Mouse (Mus musculus) lung, postnatal 25 days (tissue): ENCODE data around the gene Cnn1.
"Not testable (repeated sequence)": the region's sequence is repeated elsewhere in the genome, so short reads cannot be mapped to it uniquely, and the experiment has no call there.

Source experiments
- DNase-seq: peaks from one replicate; pipeline ENCODE4 v3.0.0; 2022; ENCODE audit warnings: low spot score

The Cnn1 gene

DNA sequence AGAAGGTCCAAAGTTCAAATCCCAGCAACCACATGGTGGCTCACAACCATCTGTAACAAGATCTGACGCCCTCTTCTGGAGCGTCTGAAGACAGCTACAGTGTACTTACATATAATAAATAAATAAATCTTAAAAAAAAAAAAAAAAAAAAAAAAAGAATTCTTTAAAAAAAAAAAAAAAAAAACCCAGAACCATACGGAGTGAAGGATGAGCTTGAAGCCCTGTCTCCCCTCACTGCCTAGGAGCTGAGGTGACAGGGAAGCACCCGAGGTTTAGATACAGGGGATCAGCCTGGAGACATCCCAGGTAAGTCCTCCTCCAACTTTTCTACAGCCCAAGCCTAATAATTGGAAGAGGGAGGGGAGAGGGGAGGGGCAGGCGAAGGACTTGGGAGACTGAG is 23.2 kb upstream of the Cnn1 start:
- not testable (repeated sequence) for DNase-seq

DNA sequence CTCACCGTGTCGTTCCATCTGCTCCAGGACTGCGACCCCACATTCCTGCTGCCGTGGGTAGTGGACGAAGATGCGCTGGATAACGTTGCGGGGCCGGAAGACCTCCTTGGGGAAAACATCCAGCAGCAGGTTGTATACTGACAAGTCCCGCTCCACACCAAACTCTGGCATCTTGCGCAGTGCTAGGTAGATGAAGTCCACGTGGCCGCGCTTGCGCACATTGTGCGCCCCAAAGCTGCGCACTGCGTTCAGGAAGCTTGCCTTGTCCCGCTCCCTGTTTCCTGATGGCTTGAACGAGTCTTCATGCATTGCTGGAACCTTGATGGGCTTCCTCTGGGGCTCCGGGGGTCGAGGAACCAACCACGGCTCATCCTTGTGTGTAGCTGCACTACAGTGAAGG is 22.8 kb upstream of the Cnn1 start:
- no peak for DNase-seq

DNA sequence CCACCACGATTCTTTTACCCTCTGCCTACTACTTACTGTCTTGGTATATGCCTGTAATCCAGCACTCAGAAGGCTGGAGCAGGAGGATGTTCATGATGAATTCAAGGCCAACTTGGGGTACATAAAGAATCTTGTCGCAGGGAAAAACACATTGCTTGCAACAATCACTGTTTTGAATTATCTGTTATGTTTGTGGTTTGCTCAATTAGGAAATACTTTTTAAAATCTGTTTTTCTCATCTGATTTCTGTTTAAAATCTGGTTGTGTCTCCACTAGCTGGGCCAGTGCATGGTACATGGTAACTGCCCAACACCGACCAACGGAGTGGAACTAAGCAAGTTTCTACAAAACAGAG is 14.4 kb upstream of the Cnn1 start:
- DNase-seq, result no peak

DNA sequence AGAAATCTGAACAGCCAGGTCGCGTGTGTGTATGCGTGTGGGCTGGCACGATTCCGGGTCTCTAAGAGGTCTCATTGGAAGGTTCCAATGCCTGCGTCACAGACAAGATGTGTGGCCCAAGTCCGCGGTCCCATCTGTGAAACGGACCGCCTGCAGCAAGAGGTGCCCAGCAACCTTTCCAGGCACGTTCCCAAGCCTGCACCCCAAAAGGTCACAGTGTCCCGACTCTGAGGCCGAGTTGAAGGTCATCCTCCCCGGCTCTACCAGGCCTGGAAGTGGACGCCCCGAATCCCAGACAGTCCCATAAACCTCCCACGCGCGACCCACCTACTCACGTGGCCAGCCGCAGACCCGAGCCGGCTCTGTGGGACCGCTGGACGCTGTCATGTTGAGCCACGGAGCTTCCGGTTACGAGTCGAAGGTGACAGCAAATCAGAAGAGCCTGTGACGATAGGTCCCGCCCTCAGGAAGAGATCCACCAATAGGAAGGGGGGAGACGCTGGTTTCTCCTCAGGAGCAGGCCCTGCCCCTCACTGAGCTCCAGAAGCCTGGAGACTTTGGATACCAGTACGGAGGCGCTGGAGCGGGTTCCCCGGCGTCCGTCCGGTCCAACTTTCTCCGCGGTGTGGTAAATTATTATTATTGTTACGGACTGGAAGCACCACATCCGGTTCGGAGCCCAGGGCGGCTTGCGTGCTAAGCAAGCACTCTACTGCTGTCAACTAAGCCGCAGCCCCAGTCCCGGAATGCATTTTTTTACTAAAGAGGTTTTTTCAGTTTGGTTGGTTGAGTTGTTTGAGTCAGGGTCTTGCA is 13.8 kb upstream of the Cnn1 start, which contains the start of gene Ecsit:
TSS of gene Ecsit (minus strand) at position 417 of the 813 bp plus-strand sequence.
- peak; percentile 97 for DNase-seq

DNA sequence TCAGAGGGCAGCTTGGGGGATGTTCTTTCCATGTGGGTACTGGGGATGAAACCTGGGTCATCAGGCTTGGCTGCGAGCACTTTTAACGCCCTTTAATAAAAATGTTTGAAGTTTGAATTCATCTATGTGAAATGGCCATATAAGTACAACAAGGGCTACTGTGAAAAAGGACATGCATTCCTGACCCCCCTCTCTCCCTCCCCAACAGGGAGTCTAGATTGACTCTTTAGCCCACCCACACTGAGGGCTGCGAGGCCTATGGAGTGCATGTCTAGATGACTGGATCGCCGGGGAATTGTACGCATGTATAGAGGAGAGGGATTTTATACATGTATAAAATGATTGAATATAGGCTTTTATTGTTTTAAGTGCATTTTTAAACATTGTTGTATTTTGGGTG is 13.0 kb upstream of the Cnn1 start:
- DNase-seq, result no peak

DNA sequence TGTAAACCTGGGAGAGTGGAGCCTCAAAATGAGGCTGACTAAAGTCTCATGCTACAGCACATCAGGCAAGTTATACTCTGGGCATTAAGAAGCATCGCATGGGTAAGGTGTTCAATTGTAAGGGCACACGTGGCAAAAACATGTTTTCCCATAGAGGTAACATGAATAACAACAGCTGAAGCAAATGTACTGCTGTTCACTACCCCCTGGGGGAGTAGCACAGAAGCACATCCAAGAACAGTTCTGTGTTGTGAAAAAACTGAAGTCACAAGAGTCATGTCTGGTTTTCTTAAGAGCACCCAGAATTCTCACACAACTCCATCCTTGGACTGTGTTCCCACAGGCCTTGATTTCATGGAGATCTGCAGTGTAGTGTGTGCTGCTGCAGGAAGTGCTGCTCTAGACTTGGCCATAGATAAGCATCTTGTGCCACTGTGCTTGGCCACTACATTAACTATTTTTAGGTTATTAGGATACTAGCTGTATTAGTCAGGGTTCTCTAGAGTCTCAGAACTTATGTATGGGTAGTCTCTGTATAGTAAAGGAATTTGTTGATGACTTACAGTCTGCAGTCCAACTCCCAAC is 11.9 kb upstream of the Cnn1 start:
- DNase-seq, result no peak

DNA sequence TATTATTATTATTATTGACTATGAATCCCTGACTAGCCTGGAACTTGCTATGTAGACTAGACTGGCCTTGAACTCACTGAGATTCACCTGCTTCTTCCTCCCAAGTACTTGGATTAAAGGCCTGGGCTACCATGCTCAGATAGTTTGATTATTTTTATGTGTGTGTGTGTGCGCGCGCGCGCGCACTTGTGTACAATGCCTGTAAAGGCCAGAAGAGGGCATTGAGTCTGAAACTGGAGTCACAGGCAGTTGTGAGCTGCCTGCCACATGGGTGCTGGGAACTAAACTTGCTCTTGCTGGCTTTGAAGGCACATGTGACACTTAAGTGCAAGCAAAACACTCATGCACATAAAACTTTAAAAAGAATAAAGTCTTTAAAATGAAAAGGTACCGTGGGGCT is 9.7 kb upstream of the Cnn1 start:
- no peak for DNase-seq

DNA sequence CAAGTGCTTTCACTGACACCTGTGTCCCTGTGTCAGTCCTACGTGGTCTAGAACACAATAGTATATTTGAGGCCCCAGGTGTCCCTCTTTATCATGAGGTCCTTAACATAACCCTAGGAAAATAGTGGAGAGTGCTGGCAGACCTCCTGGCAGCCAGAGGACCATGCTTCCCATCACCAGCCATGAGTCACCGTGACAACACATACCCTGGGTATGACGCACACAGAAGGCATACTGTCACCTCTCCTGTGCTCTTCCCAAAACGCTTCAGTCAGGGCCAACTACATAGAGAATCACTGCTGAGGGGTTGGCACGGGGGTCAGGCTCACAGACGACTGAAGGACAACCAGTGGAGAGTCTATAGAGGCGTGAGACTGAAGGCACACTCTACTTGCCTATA is 9.0 kb upstream of the Cnn1 start:
- no peak for DNase-seq

DNA sequence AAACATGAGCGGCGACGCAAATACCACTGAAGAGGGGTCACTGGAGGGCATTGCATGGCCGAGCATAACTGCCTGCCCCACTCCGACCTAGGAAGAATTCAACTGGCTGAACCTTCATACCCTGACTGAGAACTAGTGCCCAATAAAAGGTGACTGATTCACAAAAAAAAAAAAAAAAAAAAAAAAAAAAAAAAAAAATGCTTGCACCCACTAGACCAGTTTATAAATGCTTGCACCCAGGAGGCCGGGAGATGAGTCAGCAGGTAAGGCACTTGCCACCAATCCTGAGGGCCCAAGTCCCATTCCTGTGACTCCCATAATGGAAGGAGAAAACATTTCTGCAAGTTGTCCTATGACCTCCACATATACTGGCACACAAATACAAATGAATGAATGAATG is 6.3 kb upstream of the Cnn1 start:
- no peak for DNase-seq

DNA sequence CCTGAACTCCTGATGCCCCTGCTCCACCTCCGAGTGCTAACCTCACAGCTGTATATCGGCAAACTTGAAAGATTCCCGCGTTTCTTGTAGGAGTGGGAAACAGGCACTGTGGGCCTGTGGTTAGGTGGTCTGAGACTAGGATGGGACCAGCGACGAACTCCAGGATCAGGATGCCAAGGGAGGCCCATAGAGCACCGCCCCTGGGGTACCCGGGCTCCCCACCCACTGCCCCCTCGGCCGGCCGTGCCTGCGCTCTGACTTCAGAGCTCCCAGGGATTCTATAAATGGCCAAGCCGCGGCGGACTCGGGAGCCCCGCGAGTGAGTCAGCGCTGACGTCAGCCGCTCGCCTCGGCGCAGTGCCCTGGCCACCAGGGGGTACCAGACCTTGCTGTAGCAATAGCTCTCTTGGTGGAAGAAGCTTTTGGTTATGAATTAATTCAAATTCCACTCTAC is 3.1 kb upstream of the Cnn1 start:
- peak; percentile 87 for DNase-seq

DNA sequence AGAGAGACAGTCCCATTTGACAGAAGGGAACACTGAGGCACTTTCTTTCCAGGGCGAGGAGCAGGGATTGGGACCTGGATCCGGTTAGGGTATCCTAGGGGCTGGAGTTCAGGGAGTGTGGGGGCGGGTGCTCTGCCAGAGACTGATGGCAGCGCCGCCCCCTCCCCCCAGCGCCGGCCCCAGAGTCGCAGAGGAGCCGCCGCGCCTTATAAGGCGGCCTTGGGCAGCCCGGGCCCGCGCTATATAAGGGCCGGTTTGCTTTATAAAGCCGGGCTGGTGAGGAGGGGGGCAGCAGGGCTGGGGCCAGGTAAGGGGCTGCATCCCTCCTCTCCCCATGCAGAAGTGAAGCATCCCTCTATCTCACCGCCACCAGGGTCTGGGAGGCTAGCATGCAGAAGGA is 906 bp downstream of the Cnn1 start:
- DNase-seq, result no peak

DNA sequence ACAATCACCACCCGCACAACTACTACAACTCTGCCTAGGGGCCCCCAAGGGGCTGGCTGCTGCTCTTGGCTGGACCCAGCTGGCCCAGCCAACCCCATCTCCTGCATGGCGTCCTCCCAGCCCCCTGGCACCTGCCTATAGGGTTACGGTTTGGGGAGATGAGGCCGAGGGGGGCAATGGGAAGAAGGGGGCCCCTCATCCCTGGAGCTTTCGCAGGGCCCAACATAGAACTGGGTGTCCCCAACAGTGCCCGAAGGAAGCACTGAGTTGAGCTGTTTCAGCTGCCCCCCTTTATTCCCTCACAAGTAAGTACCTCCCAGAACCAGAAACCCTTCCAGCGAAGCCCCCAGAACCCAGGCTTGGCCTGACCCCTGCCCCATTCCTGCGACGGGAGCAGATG is 9.2 kb downstream of the Cnn1 start:
- DNase-seq, result no peak

DNA sequence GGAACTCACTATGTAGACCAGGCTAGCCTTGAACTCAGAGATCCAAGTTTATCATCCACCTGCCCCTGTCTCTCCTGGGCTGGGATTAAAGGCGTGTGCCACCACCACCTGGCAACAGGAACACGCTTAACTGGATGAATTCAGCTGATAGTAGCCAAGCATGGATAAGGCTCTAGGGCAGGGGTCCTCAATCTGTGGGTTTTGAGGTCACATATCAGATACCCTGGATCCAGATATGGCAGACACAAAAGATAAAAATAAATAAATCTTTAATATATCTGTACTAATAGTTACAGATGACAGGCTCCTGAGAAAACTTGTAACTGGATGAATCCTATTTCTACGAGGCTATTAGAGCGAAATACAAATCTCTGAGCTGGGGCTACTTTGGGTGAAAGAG is 16.6 kb downstream of the Cnn1 start:
- DNase-seq, result no peak

DNA sequence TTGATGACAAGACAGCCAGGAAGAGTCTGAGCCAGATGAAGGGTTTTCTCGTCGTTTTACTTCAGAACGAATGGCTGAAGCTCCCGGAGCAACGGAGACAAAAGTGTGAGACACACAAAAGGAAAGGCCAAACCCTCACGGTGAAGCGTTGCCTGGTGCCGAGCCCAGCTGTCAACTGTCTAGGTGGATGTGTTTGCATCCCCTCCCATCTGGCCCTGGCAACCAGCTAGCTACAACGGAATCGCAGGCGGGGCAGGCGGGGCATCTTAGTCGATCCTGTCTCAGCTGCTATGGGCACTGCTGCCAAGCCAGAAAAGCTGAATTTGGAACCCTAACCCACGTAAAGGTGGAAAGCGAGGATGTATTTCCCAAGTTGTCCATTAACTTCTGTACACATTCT is 17.1 kb downstream of the Cnn1 start:
- DNase-seq, result no peak

DNA sequence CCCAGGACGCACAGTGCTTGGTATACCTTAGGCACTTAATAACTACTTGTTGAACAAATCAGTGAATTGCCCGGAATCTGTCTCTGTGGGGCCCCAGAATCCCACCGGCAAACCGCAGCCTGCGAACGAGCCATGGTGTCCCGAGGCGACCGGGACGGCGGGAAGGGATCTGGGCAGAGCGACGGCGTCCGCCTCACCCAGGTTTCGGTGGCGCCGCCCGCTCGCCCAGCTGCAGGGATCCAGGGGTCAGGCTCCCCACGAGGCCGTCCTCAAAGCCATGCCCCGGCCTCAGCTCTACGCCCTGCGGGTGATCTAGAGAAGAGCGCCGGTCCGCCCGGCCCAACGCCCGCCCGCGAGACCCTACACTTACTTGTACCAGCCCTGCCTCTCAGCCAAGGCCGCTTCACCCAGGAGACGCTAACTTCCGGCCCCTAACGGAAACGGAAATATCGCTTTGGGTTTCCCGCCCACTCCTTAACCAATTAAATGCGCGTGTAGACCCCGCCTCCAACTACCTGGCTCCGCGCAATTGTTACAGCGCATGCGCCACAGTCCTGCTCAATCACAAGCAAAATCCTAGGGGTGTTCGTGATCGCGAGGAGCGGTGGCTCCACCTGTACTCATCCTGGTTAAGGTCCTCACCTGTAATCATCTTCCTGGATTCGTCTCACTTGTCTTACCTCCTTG is 17.9 kb downstream of the Cnn1 start, which contains the start of gene Elof1:
TSS of gene Elof1 (minus strand) at position 433 of the 687 bp plus-strand sequence.
- peak; percentile 96 for DNase-seq

DNA sequence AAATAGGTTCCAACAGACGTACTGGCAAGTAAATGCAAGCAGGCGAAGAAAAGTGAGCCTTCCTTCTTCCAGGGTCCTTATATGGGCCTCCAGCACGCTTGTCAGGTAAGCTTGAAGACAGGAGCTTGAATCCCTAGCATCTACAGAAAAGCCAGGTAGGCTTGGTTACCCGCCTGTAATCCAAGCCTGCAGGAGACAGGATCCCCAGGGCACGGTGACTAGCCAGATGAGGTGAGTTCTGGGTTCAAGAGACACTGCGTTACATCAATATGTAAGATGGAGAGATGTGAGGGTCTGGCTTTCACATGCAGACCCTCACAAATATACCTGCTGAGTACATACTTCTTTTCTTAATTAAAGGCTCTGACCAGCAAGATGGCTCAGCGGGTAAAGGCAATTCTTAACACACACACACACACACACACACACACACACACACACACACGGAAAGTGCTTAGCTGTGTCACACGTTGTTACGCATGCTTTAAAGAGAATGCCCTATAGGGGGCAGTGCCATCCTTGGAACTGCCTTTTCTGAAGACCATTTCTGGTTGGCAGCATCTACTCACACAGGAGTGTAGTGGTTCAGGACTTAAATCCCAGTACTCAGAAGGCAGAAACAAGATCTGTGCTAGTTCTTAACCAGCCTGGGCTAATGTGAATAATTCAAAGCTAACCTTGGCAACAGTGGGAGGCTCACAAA is 18.9 kb downstream of the Cnn1 start:
- peak; percentile 76 for DNase-seq

DNA sequence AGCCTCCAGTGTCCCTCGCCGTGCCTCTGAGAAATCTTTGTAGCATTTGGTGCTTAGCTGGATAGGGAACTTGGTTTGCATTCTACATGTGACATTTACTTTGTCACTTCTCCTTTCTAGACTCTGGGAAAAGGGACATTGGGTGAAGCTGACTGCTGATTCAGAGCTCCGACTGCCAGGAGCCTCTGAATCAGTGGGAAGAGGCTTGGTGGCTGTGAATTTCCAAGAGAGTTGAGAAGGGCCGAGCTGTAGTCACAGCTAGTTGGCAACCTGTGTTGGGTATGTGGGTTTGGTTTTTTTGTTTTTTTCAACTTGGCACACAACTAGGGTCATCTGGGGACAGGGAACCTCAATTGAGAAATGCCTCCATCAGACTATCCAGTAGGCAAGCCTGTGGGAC is 20.5 kb downstream of the Cnn1 start:
- DNase-seq, result no peak

DNA sequence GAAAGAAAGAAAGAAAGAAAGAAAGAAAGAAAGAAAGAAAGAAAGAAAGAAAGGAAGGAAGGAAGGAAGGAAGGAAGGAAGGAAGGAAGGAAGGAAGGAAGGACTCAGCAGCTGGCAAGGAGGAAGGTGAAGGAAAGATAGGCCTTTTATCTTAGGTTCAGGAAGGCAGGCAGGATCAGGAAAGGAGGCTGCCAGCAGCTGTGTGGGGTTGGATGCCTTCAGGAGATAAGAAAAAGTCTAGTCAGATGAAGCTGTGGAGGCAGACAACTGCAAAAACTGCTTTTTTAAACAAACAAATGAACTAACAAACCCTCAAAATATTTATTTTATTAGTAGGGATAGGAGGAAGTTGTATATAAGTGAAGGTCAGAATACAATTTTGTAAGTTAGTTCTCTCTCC is 22.5 kb downstream of the Cnn1 start:
- no peak for DNase-seq

DNA sequence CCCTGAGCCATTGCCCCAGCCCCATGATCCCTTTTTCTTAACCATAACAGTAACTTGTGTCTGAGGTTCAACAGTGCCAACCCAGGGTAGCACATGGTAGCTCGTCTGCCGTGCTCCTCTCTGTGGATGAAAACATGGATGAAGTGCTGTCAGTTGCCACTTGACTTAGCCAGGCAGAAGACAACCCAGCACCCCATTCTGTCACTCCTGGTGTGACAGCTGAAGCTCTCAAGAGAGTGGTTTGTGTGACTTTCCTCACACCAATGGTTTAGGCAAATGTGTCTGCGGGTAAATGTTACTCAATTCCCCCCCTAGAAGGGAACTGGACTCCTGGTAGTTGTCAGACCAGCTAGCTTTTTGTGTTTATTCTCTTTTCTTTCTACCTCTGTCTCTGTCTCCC is 23.0 kb downstream of the Cnn1 start:
- peak; percentile 36 for DNase-seq

DNA sequence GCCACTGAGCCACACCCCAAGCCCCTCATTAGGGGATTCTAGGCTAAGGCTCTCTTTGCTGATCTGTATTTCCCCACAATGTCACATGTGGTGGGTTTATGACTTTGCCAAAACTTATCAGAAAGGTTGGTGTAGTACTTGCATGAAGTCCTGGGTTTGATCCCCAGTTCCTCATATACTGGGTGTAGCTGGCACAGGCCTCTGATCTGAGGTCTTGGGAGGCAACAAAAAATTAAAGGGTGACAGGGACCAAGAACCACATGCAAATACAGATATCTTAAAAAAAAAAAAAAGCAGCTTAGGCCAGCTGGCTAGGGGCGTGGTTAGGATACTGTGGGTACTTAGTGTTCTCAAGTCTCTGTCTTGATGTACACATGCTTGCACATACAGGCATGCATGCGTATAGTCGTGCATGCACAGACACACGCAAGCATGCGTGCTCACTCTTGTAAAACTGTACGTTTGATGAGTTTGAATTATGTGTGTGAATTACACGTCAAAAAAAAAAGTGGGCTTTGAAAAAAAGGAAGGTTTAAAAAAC is 24.1 kb downstream of the Cnn1 start:
- peak; percentile 54 for DNase-seq

DNA sequence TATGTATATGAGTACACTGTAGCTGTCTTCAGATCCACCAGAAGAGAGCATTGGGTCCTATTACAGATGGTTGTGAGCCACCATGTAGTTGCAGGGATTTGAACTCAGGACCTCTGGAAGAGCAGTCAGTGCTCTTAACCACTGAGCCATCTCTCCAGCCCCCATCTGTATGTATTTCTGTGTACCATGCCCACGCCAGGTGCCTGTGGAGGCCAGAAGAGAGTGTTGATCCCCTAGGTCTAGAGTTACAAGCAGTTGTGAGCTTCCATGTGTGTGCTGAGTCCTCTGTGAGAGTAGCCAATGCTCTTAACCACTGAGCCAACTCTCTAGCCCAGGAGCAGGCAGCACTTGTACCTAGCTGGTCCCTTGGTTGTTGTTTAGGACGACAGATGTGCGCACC is 25.2 kb downstream of the Cnn1 start:
- no peak for DNase-seq
